Mouse (Mus musculus): ENCODE data around the gene Rergl.

The Rergl gene
- long read RNA-seq, experiment 1 = 0 reads
- long read RNA-seq, experiment 2 = 0 reads

DNA sequence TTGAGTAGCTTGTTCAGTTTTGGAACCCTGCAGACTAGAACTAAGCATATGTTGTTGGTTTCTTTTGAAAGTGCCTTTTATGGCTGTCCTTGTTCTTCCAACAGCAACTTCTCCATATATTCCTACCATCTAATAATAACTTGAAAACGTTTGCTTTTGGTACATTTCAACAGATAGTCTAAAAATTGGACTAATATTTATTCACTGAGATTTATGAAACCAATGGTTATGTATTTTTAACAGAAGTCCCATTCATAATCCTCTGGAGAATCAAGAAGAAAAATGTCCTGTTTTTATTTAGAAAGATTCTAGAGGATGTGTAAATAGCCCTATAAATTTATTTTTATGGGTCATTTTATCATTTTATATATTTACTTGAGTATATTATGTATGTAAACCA is at the start of gene Rergl:
Gene Rergl (minus strand): TSS at position 101 of the 400 bp plus-strand sequence.
- intact Hi-C loops (cut with DNase I) = no loop called here

DNA sequence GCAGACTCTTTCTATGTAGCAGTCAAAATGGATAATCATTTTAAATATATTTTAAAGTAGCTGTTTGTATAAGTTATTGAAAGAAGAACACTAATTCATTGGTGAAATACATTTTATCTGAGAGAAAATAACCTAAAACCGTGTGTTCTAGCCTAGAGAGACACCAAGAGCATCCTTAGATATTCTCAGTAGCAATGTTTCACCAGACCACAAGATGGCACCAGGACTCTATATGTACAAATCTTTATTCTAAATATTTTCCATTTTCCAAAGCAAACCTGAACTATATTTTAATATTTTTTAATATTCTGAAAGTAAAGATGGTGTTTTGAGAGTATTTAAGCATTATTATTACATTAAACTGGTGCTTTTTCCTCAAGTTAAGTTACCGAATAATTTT is 36.7 kb upstream of the Rergl start:
- intact Hi-C loops (cut with DNase I) = no loop called here

DNA sequence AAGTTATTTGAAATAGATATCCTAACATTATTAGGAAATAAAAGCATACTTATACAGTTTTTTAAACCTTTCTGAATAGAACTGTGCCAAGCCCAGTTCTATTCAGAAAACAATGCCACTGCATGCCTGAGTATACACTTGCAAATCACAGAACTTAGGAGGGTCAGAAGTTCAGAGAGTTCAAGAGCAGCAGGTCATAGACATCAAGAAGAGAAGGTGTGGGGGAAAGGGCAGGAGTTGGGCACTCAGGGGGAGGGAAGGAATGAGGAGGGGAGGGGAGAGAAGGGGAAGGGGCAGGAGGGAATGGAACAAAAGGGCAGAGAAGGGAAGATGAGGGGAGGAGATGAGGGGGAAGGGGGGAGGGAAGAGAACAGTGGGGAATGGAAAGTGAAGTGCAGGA is 23.6 kb upstream of the Rergl start:
- intact Hi-C loops (cut with DNase I) = no loop called here

DNA sequence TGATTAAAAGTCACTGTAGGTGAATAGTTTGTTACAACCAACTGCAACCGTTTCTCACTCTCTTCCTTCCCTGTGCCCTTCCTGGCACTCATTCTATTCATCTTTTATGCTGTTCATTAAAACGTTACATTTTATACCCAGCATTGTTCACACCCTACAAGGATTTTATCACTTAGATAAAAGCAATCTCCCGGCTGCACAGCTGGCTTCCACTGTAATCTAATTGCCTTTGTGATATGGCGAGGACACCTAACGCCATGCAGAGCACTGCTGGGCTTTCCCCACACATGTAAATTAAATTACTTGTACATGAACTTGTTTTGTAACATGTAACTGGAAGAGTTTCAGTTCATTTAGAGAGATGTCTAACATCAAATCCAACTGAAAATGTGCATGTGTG is 22.5 kb upstream of the Rergl start:
- intact Hi-C loops (cut with DNase I) = no loop called here

DNA sequence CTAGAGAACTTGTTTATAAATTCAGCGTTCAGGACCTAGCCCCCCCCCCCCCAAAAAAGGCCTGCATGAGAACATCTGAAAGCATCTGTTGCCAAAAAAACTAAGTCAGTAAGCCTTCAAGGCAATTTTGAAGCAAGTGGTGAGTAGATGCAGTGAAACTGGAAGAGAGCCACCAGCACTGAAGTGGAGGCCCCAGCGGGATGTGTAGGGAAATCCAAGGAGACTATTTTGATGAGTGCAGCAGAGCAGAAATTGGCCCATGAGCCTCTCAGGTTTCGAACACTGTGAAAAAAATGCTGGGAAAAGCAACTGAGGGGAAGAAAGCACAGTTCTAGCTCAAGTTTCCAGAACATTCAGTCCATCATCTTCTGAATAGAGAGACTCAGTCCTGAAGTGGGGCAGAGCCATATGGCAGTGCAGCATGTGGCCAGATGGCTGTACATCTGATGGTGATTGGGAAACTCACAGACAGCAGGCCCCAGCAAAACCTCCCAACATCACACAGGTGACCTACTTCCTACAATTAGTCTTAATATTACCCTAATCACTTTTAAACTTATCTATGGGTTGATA is 13.2 kb upstream of the Rergl start:
- intact Hi-C loops (cut with DNase I) = no loop called here

DNA sequence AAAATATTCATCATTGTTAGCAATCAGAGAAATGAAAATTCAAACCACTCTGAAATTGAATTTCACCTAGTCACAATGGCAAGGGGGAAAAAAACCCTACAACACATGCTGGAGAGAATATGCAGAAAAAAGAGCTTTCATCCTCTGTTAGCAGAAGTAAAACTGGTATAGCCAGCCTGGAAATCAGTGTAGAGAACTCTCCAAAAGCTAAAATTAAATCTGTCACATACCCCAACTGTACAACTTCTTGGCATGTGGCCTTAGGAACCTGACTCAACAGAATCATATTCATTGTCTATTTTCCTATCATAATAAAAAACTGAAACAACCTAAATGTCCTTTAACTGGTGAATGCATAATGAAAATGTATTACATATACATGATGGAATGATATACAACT is 22.0 kb downstream of the Rergl start:
- intact Hi-C loops (cut with DNase I) = no loop called here

DNA sequence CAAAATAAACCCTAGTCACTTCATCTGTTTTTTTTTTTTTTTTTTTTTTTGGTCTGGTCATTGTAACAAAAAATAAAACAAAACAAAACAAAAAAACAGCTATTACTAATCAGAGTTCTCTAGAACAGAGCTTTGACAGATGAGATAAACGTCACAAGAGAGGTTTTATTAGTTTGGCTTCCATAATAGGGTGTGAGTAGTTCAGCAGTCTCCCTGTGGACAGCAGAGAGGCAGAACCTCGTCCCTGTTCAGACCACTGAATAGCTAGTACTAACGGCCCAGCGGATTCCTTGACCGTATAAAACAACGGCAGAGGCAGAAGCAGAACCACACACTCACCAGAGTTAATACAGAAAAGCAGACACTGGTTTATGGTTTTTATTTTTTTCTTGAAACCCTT is 36.8 kb downstream of the Rergl start:
- intact Hi-C loops (cut with DNase I) = no loop called here

DNA sequence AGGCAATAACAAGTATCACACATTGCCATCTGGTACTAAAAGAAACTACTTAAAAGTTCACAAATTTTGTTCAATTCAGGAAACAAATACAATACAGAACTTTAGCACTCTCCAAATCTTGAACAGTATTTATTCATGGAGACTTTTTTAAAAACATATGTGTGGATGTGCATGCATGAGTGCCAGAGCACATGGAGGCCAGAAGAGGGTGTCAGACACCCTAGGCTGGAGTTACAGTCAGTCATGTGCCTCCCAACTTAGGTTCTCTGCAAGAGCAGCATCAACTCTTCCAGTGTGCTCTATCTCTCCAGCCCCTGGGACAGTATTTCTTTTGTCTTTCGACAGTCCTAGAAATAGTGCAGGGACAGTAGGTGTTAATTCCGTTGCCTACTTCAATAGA is 37.5 kb downstream of the Rergl start:
- intact Hi-C loops (cut with DNase I) = no loop called here

DNA sequence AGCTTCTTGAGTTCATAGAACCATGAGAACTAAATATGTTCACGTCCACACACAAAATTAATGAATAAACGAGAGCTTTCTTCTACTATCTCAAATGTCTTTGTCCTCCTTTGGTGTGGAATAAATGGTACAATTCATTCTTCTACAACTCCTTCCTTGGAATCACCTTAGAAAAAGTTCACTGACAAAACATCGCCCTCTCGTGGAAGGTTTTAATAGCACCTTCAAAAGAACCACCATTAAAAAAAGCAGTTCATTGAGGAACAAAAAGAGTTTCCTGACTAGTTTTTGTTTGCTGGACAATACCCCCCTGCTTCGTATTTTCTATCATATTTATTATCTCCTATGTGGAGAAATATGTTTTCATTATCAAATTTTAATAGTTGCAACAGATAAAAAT is 40.7 kb downstream of the Rergl start:
- intact Hi-C loops (cut with DNase I) = no loop called here

DNA sequence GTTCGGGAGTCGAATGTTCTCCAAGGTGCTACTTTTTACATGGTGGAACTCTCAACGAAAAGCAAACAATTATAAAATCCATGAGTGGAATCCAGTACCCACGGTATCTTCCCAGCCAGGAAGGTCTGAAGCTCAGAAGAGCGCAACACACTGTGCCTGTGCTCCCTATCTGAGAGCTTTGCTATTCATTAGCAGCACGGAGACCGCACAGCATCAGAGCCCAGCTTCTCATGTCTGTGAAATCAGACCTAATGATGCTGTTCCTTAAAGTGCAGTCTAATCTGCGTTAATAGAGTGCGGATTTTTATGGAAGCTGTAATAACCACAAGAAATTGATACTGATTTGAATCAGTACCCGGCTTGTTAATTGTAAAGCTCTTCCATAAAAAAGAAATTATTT is 41.3 kb downstream of the Rergl start:
- intact Hi-C loops (cut with DNase I) = no loop called here

DNA sequence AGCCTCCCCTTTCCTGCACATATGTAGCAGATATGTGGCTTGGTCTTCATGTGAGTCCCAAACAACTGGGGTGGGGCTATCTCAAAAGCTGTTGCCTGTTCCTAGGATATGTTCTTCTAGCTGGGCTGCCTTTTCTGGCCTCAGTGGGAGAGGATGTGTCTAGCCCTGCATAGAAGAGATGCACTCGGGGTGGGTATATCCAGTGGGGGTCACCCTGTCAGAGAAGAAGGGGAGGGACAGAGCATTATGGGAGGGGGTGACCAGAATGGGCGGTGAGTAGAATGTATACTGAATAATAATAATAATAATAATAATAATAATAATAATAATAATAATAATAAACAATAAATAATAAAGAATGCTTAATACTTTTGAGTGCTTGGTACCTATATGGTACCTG is 57.8 kb downstream of the Rergl start:
- intact Hi-C loops (cut with DNase I) = no loop called here
